In the genomic region with DNA sequence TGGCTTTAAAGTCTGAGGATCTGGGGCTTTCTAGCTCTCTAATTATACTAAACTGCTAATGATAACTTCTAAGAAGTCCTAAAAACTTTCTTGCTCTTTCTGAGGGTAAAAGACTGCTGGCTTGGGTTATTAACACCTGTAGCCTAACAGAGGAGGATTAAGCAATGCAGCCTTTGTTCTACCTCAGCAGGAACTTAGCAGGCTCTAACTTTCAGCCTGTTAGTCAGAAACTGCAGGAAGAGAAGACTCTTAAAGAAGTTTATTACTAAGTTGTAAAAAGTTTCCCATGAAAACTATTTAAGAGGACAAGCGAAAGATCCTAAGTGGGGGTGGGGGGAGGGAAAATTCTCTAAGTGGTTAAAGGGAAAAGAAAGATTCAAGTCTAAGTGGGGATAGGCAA, we compare ENCODE assay signal across 31 mouse cellular contexts. TPM values are rescaled to one million over a fixed set of nuclear protein-coding genes. Genes with fewer than 3 reads are reported as not detected.
DNase-seq lines count a peak whose midpoint lies in the region; ATAC-seq lines count a peak whose summit lies in the region.
"Had no signal": no experiment of that assay in that cellular context is flagged by ENCODE, and none has a peak within 500 bp of the region (broad histone marks: within the 10 kb centered on the region; RNA-seq: fewer than 3 reads in every experiment).

No protein-coding gene starts in this region.

- H3K9ac ChIP-seq in intestine, embryonic 16.5 days (ENCODE audit: low read depth, low read length): no peak overlapping the region
- no peak overlapping the region for H3K9ac ChIP-seq in limb, embryonic 12.5 days (replicated peaks)
- H3K9ac ChIP-seq: forebrain, embryonic 13.5 days; heart, embryonic 12.5 days; heart, embryonic 15.5 days; hindbrain, embryonic 13.5 days had no signal

- peak; percentile 27 for DNase-seq in R1 (ENCODE audit: low read depth, low spot score)
- DNase-seq in forelimb bud, embryonic 11.5 days (ENCODE audit: low read depth, low spot score): peak; percentile 46
- no peak for DNase-seq in gastrocnemius, postnatal 14 days
- DNase-seq in right cerebral cortex, postnatal 14 days: no peak
- DNase-seq: adrenal gland, adult 8-10 months; adrenal gland, postnatal 25 days; cerebellum, adult 18-20 months; cerebellum, adult 9-10 months; cerebellum, postnatal 14 days; gastrocnemius, adult 2 months; gastrocnemius, postnatal 25 days; heart, adult 18-20 months; heart, postnatal 10 days; heart, postnatal 36 days had no signal

- no peak overlapping the region for H3K4me2 ChIP-seq in intestine, embryonic 16.5 days (ENCODE audit: low read depth, low read length)
- no peak overlapping the region for H3K4me2 ChIP-seq in limb, embryonic 12.5 days
- H3K4me2 ChIP-seq: forebrain, embryonic 13.5 days; heart, embryonic 12.5 days; heart, embryonic 15.5 days; hindbrain, embryonic 13.5 days had no signal

- H3K36me3 ChIP-seq in intestine, embryonic 16.5 days (ENCODE audit: control insufficient read depth, insufficient read depth, low read length): no peaks in the 10 kb centered on the region
- no peaks in the 10 kb centered on the region for H3K36me3 ChIP-seq in limb, embryonic 12.5 days
- H3K36me3 ChIP-seq: forebrain, embryonic 10.5 days; heart, embryonic 12.5 days; heart, embryonic 15.5 days; hindbrain, embryonic 10.5 days; hindbrain, embryonic 13.5 days had no signal

- peak; percentile 84 for ATAC-seq in intestine, embryonic 16.5 days
- peak; percentile 59; the same call in 1 of the 2 replicates for ATAC-seq in limb, embryonic 12.5 days (ENCODE audit: insufficient number of reproducible peaks, insufficient read depth, low FRiP score, low TSS enrichment, low read depth)
- ATAC-seq: activated CD4-positive, CD25-positive, alpha-beta regulatory T cell, adult 4 months; CD4-positive, CD25-positive, alpha-beta regulatory T cell, adult 4 months; forebrain, embryonic 13.5 days; forebrain, embryonic 16.5 days; hindbrain, embryonic 16.5 days had no signal

- H3K4me1 ChIP-seq in intestine, embryonic 16.5 days (ENCODE audit: control insufficient read depth, insufficient read depth, low read length): 0 out of 2 replicates have a peak, but pooled peaks cover 3% of the 10 kb centered on the region
- peaks cover 9% of the 10 kb centered on the region for H3K4me1 ChIP-seq in limb, embryonic 12.5 days (replicated peaks)
- H3K4me1 ChIP-seq: forebrain, embryonic 13.5 days; heart, embryonic 12.5 days; heart, embryonic 15.5 days; hindbrain, embryonic 10.5 days; hindbrain, embryonic 13.5 days had no signal

- H3K9me3 ChIP-seq in intestine, embryonic 16.5 days (ENCODE audit: control insufficient read depth, low read length): no peaks in the 10 kb centered on the region
- H3K9me3 ChIP-seq in limb, embryonic 12.5 days: no peaks in the 10 kb centered on the region
- H3K9me3 ChIP-seq: forebrain, embryonic 10.5 days; forebrain, embryonic 13.5 days; heart, embryonic 12.5 days; heart, embryonic 15.5 days; hindbrain, embryonic 10.5 days; hindbrain, embryonic 13.5 days had no signal

- no peaks in the 10 kb centered on the region for H3K27me3 ChIP-seq in intestine, embryonic 16.5 days (replicated peaks; ENCODE audit: control insufficient read depth, insufficient read depth, low read length)
- H3K27me3 ChIP-seq in limb, embryonic 12.5 days: no peaks in the 10 kb centered on the region
- H3K27me3 ChIP-seq: forebrain, embryonic 13.5 days; heart, embryonic 12.5 days; heart, embryonic 15.5 days; hindbrain, embryonic 13.5 days had no signal

- WGBS in intestine, embryonic 16.5 days: 21% methylated on average over 1 of the region's 1 CpGs
- WGBS in limb, embryonic 12.5 days: 0% methylated on average over 1 of the region's 1 CpGs

- no peak overlapping the region for H3K27ac ChIP-seq in intestine, embryonic 16.5 days (ENCODE audit: low read length)
- no peak overlapping the region for H3K27ac ChIP-seq in limb, embryonic 12.5 days
- H3K27ac ChIP-seq: forebrain, embryonic 10.5 days; forebrain, embryonic 13.5 days; gastrocnemius, adult 2 months; heart, embryonic 15.5 days; hindbrain, embryonic 10.5 days; hindbrain, embryonic 13.5 days had no signal

- H3K4me3 ChIP-seq in intestine, embryonic 16.5 days (ENCODE audit: low read length): no peak overlapping the region
- H3K4me3 ChIP-seq in limb, embryonic 12.5 days (replicated peaks): no peak overlapping the region
- H3K4me3 ChIP-seq: forebrain, embryonic 10.5 days; forebrain, embryonic 13.5 days; gastrocnemius, adult 2 months; heart, embryonic 12.5 days; heart, embryonic 15.5 days; hindbrain, embryonic 10.5 days; hindbrain, embryonic 13.5 days had no signal

- intact Hi-C loops in gastrocnemius, postnatal 14 days (cut with DNase I; ENCODE audit: low total_unique reads): no loop called here

RNA-seq across cellular contexts. Expression of gene Slco1b2, which starts 39.3 kb away (rescaled TPM):
- 0.10 TPM in 1 of 2 replicates, not detected in the other for polyA plus RNA-seq in intestine, embryonic 16.5 days (2015; fragmentation: Nextera tagmentation; extraction: Ambion mirVana)
- not detected in 2 replicates for polyA plus RNA-seq in limb, embryonic 12.5 days (2016; fragmentation: Nextera tagmentation; extraction: Ambion mirVana)
- total RNA-seq in gastrocnemius, postnatal 14 days (2021): not detected
- total RNA-seq: adrenal gland, postnatal 25 days; gastrocnemius, adult 2 months; gastrocnemius, postnatal 25 days; heart, adult 18-20 months; heart, postnatal 10 days; heart, postnatal 36 days; MEL had no signal
- polyA plus RNA-seq: activated CD4-positive, CD25-positive, alpha-beta regulatory T cell, adult 4 months; C2C12; CD4-positive, CD25-positive, alpha-beta regulatory T cell, adult 4 months; embryonic facial prominence, embryonic 11.5 days; embryonic facial prominence, embryonic 14.5 days; forebrain, embryonic 10.5 days; forebrain, embryonic 13.5 days; forebrain, embryonic 16.5 days; gonadal fat pad, adult 2 months; heart, embryonic 12.5 days; heart, embryonic 15.5 days; hindbrain, embryonic 10.5 days; hindbrain, embryonic 13.5 days; hindbrain, embryonic 16.5 days had no signal

Comparison
In these comparisons a context has a peak if more than half of its experiments do, and no peak if none do; other contexts are left out.
1. DNase-seq: peak in R1 (single experiment) and forelimb bud, embryonic 11.5 days (single experiment); none in gastrocnemius, postnatal 14 days (single experiment) and right cerebral cortex, postnatal 14 days (single experiment).